Mouse (Mus musculus) c-Kit-negative CD71-positive TER-119-positive erythroid progenitor cells, embryonic 14.5 days (primary cell): ENCODE measurements at regions not wholly inside any gene's neighbourhood (a gene's known extent, or its start where the extent isn't known, plus 50 kb on each side); places are given as distances from the start of the nearest gene placed in this dataset.

Source experiments
- DNase-seq: peaks from one replicate; pipeline ENCODE4 v3.0.0-alpha.2; 2013; ENCODE audit warnings: low read depth, low spot score

DNA sequence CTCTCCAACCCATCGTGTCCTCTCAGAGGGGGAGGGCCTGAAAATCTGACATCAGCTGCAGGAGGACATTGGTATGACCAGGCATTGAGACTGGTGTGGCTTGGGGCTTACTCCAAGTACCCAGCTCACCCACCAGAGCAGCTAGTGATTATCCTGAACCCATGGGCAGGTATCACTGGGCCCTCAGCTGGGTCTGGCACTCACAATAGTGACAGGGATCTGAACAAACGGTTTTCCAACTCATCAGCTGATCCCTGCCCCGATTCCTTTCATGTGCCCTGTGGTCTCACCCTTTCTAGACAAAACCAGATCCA, 211.2 kb downstream of the Gm26897 start:
- no peak for DNase-seq

DNA sequence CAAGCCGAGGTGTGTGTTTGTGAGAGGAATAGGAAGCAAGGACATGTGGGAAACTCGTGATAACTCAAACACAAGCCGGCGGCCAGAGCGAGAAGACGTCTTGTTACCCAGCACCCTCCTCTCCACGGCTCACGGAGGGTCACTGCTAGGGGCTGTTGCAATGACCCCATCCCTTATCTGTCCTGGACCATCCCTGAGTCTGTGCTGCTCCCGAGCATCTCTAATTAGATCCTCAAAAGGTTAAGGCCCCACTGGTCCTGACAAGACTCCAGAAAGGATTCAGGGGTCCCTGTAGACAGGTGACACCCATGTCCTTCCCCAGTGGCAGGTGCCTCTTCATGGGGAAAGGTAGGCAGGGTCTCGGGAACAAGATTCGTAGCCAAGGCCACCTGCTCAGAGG, 212.6 kb downstream of the Gm26897 start:
- DNase-seq, result no peak

GRCm38 (mm10) chr5:111957698-111958097, 224.0 kb downstream of the Gm26897 start:
- DNase-seq, result no peak

DNA sequence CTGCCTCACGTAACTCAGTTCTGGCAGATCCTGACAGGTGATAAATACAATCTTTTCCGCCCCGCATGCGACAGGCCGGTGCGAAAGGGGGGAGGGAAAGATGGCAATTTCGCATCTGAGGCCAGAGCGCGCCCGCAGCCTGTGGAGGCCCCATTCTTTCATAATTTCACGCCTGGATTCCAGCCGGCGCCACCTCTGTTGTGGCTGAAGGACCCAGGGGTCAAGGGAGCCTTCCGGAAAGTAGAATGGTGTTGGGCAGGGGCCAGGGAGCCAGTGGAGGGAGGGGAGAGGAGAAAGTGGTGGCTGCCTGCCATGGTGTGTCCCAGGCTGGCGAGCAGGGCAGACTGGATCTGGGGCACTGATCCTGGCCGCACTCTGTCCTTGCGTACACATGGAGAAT, 224.5 kb downstream of the Gm26897 start:
- DNase-seq, result no peak

GRCm38 (mm10) chr5:111965311-111965710, 231.6 kb downstream of the Gm26897 start:
- DNase-seq, result no peak

- no peak for DNase-seq
These were observed 234.4 kb downstream of the Gm26897 start for GRCm38 (mm10) chr5:111968121-111968520.

DNA sequence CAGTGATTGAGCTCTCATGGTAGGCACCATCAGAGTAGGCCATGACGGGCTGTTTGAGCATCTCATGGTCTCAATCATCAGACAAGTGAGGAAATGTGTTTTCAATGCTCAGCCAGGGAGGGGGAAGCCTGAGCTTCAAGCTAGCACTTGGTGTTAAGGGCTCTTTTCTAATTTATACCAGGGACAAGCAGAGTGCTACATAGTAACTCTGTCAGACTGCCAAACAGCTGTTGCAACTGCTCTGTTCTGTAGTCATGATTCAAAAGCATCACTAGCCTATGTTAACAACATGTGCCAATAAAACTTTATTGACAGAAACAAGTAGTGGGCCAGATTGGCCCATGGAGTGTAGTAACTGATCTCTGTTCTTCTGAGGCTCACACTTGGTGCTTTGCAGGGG, 235.0 kb downstream of the Gm26897 start:
- DNase-seq, result no peak

- no peak for DNase-seq
These were observed 237.5 kb downstream of the Gm26897 start for GRCm38 (mm10) chr5:111971193-111971592.

DNA sequence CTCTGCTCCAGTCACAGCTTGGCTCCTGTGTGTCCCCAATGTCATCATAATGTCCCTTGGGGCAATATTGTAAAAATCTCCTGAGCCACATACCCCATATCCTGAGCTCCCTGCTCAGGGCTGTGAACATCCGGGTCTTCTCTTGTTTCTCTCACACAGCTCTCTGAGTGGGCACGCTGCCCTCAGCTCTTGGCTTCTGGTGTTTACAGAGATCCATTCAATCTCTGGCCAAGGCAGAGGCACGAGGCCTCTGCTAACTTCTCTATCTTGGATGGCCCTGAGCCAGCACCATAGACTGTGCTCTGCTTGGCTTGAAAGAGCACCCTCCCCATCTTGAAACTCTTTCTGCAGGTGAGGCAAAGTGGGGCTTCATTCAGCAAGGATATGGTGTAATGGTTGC, 238.2 kb downstream of the Gm26897 start:
- no peak for DNase-seq

DNA sequence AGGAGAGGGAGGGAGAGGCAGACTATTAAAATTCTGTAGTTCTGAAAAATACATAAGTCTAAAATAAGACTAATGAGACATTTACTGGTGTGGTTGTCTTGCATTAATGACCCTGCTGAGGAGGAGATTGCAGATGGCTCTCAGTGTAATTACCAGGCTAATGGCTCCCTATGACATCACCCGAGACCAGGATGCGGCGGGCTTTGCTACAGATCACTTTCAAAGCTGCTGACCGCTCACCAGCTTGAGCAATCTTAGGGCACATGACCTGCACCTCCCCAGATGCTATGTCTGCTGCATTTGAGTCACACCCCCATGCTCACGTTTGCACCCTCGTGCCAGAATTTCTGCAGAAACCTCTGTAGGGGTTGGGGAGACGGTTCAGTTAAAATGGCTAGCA, 242.0 kb downstream of the Gm26897 start:
- no peak for DNase-seq

GRCm38 (mm10) chr5:111979601-111980000, 245.9 kb downstream of the Gm26897 start:
- DNase-seq, result no peak

DNA sequence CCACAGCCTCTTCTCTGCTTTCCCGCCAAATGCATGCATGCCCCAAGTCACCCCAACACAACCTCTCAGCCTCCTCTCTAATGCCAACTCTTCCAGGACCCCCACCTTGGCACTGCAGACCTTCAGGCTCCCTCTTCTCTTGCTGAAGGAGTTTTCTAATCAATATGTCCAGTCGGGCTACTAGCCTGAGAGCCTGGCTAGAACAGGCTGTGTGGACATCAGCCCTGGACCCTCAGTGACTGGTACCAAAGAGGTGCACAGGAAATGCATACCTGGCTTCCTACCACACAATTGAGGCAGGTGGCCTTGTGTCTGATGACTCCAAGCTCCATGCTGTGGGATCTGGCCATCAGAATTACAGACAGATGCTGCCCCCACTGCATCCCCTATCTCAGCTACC, 248.4 kb downstream of the Gm26897 start:
- no peak for DNase-seq

GRCm38 (mm10) chr5:111985997-111986396, 252.3 kb downstream of the Gm26897 start:
- no peak for DNase-seq

DNA sequence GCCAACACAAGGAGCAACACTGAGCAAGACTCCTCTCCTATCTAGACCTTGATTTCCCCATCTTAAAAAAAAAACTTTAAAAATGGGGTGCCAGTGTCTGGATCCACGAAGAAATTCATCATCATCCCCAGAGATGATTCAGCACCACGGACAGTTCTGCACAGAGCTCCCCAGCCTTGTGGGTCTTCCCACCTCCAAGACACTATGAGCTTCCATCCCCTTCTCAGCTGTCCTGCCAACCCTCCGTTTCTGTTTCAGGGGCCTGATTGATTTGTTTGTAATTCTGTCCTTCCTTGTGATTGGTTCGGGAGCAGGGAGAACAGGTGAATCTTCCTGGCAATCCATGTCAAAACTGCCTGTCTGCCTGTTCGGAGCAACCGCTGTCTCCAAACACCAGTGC, 253.3 kb downstream of the Gm26897 start:
- DNase-seq, result no peak

DNA sequence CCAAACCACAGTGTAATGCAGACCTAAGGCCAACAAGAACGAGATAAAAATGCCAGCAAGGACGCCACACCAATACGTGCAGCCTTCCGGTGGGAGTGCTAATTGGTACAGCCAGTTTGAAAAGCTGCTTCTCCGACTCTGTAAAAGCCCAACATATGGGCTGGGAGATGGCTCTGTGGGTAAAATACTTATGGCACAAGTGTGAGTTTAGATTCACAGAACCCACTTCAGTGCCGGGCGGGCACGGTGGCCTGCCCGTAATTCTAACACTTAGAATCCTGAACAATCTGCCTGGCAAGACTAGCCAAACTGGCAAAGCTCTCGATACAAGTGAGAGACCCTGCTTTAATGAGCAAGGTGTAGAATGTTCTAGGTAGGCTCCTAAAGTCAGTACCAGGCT, 258.1 kb downstream of the Gm26897 start:
- DNase-seq, result no peak

GRCm38 (mm10) chr5:111993221-111993620, 259.1 kb downstream of the Cryba4 start:
- DNase-seq, result no peak

DNA sequence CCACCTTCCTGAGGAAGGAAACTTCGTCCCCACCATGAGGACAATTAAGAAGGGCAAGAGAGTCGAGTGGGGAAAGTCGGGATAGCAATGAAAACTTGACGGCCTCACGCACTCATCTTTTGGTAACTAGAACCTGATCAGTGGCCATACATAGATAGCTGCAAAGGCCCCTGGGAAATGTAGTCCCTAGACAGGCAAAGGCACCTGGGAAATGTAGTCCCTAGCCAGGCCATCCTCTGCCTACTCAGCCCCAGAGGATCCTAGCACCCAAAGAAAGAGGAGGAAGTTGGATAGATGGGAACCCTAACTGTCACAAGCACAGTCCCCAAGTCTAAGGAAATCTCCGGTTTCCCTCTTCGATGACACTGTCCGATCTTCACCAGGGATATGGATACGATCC, 258.4 kb downstream of the Cryba4 start:
- DNase-seq, result no peak

- no peak for DNase-seq
These were observed 255.5 kb downstream of the Cryba4 start for GRCm38 (mm10) chr5:111996806-111997205.

DNA sequence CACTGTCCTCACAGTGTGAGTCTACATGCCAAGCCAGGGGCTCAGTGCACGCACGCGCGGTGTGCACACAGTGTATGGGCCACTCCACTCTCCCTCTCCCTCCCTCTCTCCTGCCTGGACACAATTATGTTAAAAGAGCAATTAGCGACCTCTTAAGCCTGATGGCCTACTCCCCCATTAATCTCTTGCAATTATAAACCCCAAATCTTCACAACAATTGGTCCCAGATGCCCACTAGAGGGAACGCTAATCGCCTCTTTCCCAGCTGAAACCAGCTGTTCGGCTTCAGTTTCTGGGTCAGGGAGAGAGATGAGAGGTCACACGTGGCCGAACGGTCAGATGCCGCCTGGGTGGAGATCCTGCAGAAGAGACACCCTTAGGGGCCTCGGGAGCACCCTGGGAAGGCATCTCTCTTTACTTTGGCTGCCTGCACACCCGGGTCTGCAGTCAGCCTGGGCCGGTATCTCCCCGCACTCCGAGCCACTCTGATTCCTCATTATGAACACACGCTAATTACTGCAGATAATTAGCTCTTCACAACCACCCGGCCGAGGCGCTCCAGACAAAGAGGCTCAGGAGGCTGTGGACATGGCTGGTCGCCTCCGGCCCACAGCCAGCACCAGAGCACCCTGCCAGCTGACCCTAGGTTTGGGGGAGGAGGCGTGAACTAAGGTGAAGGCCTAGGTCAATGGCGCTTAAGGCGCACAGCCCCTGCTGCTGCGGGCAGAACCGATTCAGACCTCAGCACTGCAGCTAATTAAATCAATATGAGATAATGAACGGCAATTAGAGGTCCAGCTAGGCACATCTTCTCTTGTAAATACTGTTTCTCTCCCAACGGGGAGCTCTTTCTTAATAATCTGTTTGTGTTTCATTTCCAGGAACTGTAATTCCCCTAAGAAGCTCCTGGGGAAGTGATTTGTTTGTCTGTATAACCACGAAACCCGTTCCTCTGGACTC, 250.3 kb downstream of the Cryba4 start:
- no peak for DNase-seq

DNA sequence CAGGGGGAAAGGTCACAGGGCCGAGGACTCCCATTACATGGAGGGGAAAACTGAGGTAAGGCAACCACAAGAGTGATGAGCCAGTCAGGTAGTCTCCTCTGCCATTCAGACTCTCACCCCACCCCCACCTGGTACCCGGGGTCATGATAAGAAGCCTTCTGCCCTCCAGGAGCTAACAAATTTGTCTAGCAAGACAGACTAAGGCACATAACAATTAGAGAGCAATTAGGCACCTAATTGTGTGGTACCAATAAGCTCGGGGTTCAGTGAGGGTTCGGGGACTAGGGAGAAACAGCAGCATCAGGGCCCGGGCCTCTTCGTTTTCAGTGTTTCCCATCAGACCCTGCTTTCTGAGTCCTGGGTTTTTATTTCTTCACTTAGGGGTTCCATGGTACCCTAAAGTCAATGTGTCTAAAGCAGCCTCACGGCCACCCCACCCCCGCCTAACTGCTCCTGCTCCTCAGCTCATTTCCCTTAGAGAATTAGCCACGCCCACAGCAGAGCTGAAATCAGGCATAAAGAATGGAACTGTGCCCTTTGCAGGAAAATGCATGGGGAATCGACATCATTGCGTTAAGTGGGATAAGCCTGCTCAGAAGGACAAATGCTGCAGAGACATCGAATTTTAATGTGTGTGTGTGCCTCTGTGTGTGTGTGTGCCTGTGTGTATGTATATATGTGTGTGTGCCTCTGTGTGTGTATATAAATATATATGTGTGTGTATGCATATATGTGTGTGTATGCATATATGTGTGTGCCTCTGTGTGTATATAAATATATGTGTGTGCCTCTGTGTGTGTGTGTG, 249.3 kb downstream of the Cryba4 start:
- DNase-seq, result no peak

DNA sequence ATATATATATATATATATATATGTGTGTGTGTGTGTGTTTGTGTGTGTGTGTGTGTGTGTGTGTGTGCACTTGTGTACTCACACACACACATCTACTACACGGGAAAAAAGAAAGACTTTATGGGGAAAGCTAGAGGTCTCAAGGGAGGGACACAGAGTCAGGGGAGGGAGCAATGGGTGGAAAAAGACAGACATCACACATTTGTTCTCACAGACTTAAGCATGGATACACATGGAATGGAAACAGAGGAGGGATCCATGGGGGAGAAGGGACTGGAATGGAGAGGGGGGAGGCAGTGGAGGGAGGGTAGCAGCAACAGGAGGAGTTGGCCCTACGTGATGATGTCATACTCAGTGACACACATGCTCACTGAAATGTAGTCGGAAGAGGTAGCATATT, 248.3 kb downstream of the Cryba4 start:
- DNase-seq, result no peak

DNA sequence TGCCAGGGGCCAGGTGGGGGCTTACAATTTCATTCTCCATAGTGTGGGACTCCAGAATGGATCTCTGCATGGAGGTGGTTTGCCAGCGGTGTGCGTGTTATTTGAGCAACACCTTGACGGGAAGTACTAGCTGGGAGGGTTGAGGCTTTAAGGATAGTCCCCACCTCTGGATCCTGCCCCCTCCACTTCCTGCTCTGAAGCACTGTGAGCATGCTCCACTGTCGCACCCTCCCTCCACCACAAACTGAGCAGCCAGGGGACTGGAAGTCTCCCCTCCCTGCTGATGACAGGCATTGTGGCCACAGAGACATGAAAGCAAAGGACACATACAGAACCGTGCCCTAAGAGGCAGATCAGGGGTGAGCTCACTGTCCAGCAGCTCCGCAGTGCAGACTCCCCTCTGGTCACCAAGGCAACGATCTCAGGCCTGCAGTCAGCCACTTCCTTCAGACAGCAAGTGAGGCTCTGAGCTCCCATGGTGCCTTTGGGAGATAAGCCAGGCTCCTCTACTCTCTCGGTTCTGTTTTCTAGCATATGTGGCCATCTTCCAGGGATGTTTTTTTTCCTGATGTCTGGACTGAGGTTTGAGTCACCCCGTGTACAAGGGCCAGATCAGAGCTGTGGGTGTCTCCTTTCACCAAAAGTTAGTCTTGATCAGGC, 239.7 kb downstream of the Cryba4 start:
- no peak for DNase-seq
